Mouse (Mus musculus) left cerebral cortex, adult 2 months (tissue): Measurements from ENCODE around the gene Zbtb4. TPM values are rescaled to one million over a fixed set of nuclear protein-coding genes. Genes with fewer than 3 reads are reported as not detected.

Experiments used
- DNase-seq, 2 experiments: peaks; one replicate each; pipeline ENCODE4 v3.0.0; 2021 to 2022; ENCODE audit warnings: low spot score in 2 of 2, mixed read lengths in 1 of 2; ENCODE audit errors: extremely low spot score in 1 of 2
- H3K27ac ChIP-seq: fragments of 200-600 bp; 2 replicates; pipeline ENCODE4 v1.8.1; 2022
- H3K4me3 ChIP-seq: fragments of 200-600 bp; 2 replicates; pipeline ENCODE4 v1.8.1; 2022
- CTCF ChIP-seq: fragments of 200-600 bp; IDR thresholded peaks from 2 replicates; pipeline ENCODE4 v1.8.1; 2022; ENCODE audit warnings: antibody characterized with exemption, mild to moderate bottlenecking, moderate library complexity
- intact Hi-C: fragments of 180-260 bp; cut with DNase I; formaldehyde crosslinking; loops from one replicate; pipeline ENCODE4 v1.15.1; 2025
- total RNA-seq, 2 experiments: library from RNA; stranded (reverse); gene quantifications; 2 replicates each; pipeline ENCODE4 v1.2.3; 2021

Zbtb4 gene
- total RNA-seq, 2 experiments from 2014 or later, result 134 to 167 TPM

DNA sequence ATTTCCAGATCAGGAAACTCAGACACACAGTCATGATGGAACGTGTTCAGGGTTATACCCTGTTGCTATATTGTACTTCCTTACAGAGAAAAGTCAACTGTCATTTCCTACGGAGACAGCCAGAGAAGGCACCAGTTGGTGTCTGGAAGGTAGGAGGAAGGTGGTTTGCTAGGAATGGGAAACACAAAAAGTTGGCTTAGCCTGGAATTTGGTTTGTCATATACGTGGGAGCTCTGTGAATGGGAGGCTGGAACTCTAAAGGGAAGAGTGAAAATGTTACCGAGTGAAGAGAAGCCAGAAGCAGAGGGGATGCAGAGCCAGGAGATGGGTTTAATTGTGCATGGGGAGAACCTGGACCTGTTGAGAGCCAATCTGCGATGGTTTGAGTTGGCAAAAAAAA is 25.7 kb downstream of the Zbtb4 start:
- Histone ChIP-seq H3K27ac (no peak overlapping the region), H3K4me3 (no peak overlapping the region)
- intact Hi-C loops, result no loop called here
- DNase-seq, result no peak
- no peak for TF ChIP-seq CTCF

DNA sequence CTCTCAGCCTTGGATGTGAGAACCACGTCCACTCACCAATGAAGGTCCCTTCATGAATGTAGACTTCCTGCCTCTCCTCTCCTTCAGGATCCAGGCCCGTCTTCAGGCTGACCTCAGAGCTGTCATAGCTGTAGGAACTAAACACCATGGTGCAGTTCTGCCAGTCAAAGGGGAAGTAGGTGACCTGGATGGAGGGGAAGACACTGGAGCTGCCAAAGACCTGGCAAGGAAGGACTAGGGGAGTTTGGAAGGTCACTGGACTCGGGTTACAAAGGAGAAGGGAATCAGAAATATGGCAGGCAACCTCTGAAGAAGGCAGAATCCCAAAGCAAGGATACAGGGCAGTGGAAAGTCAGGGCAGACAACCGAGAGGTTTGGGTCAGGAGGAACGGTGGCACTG is 27.7 kb downstream of the Zbtb4 start:
- no peak for TF ChIP-seq CTCF
- no peak for DNase-seq
- no peak overlapping the region for H3K4me3 ChIP-seq
- no peak overlapping the region for H3K27ac ChIP-seq
- intact Hi-C loops, result no loop called here

DNA sequence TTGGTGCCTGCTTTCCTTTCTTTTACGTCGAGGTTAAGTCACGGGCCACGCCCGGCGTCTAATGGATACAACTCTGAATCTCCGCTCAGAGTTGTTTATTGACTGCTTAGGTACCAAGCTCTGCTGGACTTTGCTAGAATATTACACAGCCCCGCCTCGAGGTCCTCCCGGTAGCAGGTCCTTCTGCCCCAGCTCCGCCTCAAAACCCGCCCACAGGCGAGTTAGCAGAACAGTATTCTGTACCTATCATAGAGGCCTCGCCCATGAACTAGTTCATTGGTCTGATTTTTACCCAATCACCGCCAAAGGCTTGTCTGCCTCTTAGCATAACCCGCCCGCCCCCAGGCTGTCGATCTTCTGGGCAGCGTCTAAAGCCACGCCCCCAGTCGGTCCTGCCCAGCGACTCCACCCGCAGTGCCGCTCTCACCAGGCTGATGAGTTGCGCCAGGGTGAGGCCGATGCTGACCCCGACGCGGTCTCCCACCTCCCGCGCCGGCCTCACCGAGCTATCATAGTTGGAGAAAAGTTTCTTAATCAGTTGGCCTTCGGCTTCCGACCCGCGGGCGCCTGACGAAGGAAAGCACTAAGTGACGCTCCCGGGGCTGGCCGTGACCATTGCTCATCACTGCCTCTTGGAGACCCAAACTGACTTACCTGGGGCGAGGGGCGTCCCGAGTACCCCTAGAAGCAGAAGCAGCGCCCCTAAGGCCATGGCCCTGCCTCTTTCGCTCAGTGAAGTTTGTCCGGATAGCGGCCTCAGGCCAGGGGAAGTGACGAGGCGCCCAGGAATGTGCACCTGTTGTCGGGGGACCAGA is 29.7 kb downstream of the Zbtb4 start, which contains the start of gene Chrnb1:
Gene Chrnb1 (minus strand): TSS at position 776 of the 815 bp plus-strand sequence.
- no peak; the same call in 1 of the 2 replicates for TF ChIP-seq CTCF
- Histone ChIP-seq H3K27ac (peak within 1 kb of the TSS; percentile 64), H3K4me3 (peak within 1 kb of the TSS; percentile 46)
- peak; percentile 79 to 88 for DNase-seq
- intact Hi-C loops, result no loop called here

DNA sequence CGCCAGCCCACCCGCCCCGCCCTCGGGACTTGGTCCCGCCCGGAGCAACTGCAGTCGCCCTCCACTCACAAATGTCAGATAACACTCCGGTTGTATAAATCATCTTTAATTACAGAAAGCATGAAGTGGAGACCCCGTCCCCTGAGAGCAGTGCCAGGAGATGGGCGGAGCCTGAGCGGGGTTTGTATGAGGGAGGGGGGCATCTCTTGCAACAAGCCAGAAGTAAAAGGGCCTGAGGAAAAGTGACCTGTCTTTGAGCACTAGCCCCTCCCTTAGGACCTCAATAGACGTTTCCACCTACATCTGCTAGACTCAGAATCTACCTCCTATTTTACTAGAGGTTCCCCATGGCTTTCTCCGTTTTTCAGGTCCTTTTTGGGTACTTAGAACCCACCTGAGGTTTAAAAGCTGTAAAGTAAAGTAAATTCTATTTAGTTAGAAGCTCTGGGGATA is 30.3 kb downstream of the Zbtb4 start:
- DNase-seq, result no peak
- Histone ChIP-seq H3K4me3 (peak overlapping the region; percentile 46), H3K27ac (no peak overlapping the region; the same call in 1 of the 2 replicates)
- TF ChIP-seq CTCF, result no peak
- intact Hi-C loops, result no loop called here

DNA sequence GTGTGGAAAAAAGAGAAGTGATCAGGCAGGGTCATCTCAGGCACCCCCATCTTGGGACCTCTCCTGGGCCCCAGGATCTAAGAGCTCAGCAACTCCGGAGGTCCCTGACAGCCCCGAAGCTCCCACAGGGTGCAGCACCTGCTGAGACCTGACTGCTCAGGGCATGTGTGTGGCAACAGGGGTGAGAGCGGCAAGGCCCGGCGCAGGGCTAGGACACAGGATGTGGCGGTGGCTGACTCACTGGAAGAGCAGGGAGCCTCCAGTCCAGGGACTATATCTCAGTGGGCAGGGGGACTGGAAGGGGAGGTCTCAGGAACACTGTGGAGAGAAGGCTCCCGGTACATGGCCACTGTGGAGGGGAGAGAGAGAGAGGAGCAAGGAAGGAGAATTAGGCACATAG is 32.2 kb downstream of the Zbtb4 start:
- Histone ChIP-seq H3K4me3 (no peak overlapping the region), H3K27ac (no peak overlapping the region)
- intact Hi-C loops, result no loop called here
- DNase-seq, result no peak
- no peak for TF ChIP-seq CTCF

DNA sequence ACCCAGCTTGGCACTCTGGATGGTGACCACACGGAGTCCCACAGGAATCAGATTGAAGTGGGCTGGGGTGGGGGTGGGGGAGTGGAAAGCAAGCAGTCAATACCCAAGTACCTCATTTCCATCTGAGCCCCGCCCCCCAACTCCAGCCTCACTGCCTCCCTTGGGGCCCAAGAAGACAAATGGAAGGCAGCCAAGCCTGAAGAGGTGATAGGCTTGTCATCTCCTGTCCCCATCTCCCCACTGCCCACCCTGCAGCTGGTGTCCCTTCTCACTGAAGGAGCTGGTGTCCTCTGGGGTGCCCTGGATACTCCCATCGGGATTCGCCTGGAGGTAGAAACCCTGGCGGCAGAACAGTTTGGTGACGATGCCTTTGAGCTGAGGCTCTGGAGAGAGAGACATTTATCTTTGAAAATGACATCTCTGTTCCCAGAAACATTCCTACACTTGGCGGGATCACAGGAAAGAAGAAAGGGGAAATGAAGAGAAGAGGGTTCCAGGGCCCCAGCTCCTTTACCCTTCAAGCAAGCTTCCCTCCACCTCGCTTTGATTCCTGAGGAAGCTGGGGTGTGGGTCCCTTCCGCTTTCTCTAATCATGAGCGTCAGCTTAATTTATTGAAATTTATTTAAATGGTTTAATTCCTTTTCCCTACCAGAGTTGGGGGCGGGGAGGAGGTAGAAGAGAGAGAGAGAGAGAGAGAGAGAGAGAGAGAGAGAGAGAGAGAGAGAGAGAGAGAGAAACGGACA is 33.9 kb downstream of the Zbtb4 start:
- no peak overlapping the region for H3K27ac ChIP-seq

DNA sequence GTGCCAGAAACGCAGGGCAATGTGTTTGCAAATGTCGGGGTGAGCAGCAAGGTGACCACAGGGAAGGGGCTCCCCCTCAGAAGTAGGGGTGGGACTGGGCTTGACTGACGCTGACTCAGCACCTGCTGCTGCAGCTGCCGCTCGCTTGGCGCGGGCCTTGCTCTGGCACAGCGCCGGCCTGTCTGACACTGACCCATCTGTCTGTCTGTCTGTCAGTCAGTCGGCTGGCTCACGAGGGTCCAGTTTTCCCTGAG is 34.4 kb downstream of the Zbtb4 start:
- Histone ChIP-seq H3K27ac (no peak overlapping the region; the same call in 1 of the 2 replicates), H3K4me3 (peak overlapping the region; percentile 52)
- no peak for DNase-seq
- intact Hi-C loops, result loop anchor here (5.0 kb wide), 1 partner anchor 77 kb away; the partner anchor contains the start of gene Tmem95
- no peak for TF ChIP-seq CTCF

More for the DNA sequence above, 33.9 kb downstream of the Zbtb4 start:
- intact Hi-C loops, result loop anchor here (5.0 kb wide), 1 partner anchor 78 kb away; the partner anchor contains the start of gene Tmem95
- TF ChIP-seq CTCF, result no peak
- H3K4me3 ChIP-seq, result no peak overlapping the region
- DNase-seq, result no peak

DNA sequence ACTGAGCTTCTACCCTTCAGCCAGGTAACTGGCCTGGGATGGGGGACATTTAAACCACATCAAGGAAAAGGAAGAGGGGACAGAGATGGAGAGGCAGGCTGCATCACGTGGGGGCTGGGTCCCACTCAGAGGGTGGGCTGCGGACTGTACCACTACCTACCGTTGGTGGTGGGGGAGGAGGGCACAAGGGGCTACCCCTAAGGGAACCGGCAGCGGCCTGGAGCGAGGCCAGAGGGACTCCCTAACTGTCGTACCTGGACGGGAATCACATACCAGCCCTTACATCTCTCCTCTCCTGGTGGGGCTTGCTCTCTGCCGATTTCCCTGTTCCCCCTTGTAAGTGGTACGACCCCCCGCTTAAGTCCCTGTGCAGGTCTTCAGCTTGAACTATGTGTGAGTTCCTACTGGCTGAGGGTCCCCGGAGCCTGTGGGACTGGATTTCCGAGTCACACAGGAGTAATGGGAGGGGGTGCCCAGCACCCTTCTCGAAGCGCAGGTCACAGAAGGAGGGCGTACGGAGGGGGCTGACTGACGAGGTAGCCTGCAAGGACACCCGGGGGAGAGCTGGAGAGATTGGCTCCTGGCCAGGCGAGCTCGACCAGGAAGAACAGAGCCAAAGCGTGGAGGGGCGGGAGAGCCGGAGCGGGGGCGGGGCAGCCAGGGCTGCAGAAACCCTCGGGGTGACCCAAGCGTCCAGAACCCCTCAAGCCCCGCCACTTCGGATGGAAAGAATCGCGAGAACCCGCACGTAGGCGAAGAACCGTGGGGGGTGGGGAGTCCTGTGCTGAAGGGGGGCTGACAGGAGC is 34.9 kb downstream of the Zbtb4 start:
- intact Hi-C loops, result loop anchor here (5.0 kb wide), 1 partner anchor 77 kb away; the partner anchor contains the start of gene Tmem95

DNA sequence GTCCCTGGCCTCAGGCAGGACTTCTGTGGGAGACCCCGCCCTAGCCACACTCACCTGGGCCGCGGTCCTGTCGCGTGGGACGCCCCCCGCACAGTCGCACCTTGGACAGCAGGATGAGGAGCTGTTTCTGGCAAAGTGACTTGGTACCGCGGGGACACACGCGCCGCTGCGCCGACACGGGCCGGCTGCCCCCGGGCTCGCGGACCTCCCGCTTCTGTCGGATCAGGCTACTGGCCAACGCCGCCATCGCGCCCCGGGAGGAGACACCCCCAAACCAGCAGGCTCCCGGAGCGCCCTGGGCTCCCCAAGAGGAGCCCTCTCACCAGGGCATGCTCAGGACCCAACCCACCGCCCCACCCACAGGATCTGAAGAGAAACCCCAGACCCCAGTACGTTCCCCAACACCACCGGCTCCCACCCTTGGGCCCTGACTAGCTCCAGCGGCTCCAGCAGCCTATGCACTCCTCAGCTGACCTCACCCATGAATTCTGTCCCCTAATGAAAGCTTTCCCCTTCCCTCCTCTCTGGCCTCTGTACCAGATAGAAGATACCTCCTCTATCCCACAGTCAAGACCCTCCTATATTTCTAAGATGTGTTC is 35.8 kb downstream of the Zbtb4 start, which contains the start of gene Fgf11:
Gene Fgf11 (minus strand): TSS at position 479 of the 599 bp plus-strand sequence.
- H3K27ac ChIP-seq, result peak within 1 kb of the TSS; percentile 59
- DNase-seq, result no peak
- intact Hi-C loops, result loop anchor here (5.0 kb wide), 1 partner anchor 76 kb away; the partner anchor contains the start of gene Tmem95
- H3K4me3 ChIP-seq, result peak within 1 kb of the TSS; percentile 52
- no peak for TF ChIP-seq CTCF

More for the DNA sequence above, 34.9 kb downstream of the Zbtb4 start:
- H3K27ac ChIP-seq, result peak overlapping the region; percentile 41
- DNase-seq, result no peak
- TF ChIP-seq CTCF, result no peak
- H3K4me3 ChIP-seq, result peak overlapping the region; percentile 52

DNA sequence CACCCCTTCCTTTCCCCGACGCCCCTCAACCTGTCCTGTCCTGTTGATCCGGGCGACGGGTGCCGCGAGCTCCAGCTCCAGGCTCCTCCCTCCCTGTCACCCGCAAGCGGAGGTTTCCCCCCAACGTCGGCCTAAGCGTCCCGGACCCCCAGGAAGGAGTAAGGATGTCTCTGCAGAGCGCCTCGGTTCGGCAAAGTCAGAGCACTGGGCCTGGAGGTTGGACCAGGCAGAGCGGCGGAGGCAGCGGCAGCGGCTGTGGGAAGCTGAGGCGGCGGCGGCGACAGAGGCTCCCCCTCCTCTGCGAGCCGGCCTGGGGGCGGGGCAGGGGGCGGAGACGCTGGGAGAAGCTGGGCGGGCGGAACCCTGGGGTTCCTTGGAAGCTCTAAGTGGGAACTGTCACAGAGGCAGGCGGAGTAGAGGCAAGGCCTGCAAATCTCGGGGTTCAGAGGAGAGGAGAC is 37.0 kb downstream of the Zbtb4 start:
- intact Hi-C loops, result loop anchor here (2.0 to 5.0 kb wide), 4 partner anchors 34 to 75 kb away; partner anchors contain the start of genes Nlgn2, Polr2a and Tmem95
- peak overlapping the region; percentile 59 for H3K27ac ChIP-seq

DNA sequence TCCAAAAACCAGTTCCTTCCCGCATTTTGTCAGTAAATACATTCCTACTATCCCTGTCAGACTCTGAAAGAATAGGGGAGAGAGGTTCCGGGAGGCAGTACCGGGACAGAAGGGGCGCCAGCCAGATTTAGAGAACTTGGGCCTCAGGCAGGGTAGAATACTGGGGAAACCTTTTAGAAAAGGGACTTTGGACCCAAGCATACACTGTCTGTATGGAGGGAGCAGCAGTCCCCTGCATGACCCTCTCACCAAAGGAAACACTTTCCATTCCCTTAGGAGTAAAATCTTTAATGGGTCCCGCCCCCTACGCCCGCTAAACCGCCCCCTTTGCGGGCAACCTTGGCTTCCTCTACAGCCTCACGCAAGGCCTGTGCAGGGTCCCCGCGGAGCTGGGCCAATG is 37.6 kb downstream of the Zbtb4 start:
- peak overlapping the region; percentile 46; the same call in 1 of the 2 replicates for H3K27ac ChIP-seq
- no peak for DNase-seq
- TF ChIP-seq CTCF, result no peak

More for the DNA sequence above, 37.0 kb downstream of the Zbtb4 start:
- no peak for TF ChIP-seq CTCF
- peak overlapping the region; percentile 52 for H3K4me3 ChIP-seq
- DNase-seq, result peak; percentile 80 to 88

More for the DNA sequence above, 37.6 kb downstream of the Zbtb4 start:
- peak overlapping the region; percentile 52 for H3K4me3 ChIP-seq
- intact Hi-C loops, result loop anchor here (2.0 to 5.0 kb wide), 4 partner anchors 33 to 74 kb away; partner anchors contain the start of genes Nlgn2, Polr2a and Tmem95
